Mouse (Mus musculus) liver, embryonic 11.5 days (tissue): ENCODE data around the gene Ptma. TPM values are rescaled to one million over a fixed set of nuclear protein-coding genes. Genes with fewer than 3 reads are reported as not detected.
"Not testable (repeated sequence)": the region's sequence is repeated elsewhere in the genome, so short reads cannot be mapped to it uniquely, and the experiment has no call there.

Experiments used
- ATAC-seq: fragments of 200-750 bp; cut with Nextera tagmentation; replicated peaks from 2 replicates; pipeline ENCODE4 v1.8.0; 2017; ENCODE audit warnings: moderate number of reproducible peaks, mild to moderate bottlenecking, moderate TSS enrichment, moderate library complexity; ENCODE audit not compliant: low FRiP score
- DNase-seq: peaks from one replicate; pipeline ENCODE4 v3.0.0-alpha.2; 2017; ENCODE audit warnings: low spot score
- H3K27ac ChIP-seq: fragments of 300-500 bp; sonication (generic); 2 replicates; pipeline ENCODE4 v1.5.1; 2014; ENCODE audit warnings: mild to moderate bottlenecking, low read depth, low read length, control low read depth
- H3K27me3 ChIP-seq: fragments of 300-500 bp; sonication (generic); replicated peaks from 2 replicates; pipeline ENCODE4 v1.6.1; 2014; ENCODE audit warnings: low read length, mixed read lengths; ENCODE audit not compliant: control insufficient read depth, insufficient read depth
- H3K36me3 ChIP-seq: fragments of 300-500 bp; sonication (generic); 2 replicates; pipeline ENCODE4 v1.6.1; 2014; ENCODE audit warnings: mild to moderate bottlenecking, low read length, moderate library complexity, mixed read lengths; ENCODE audit not compliant: control insufficient read depth, insufficient read depth
- H3K4me1 ChIP-seq: fragments of 300-500 bp; sonication (generic); replicated peaks from 2 replicates; pipeline ENCODE4 v1.6.1; 2014; ENCODE audit warnings: low read length, mixed read lengths; ENCODE audit not compliant: control insufficient read depth, insufficient read depth
- H3K4me2 ChIP-seq: fragments of 300-500 bp; sonication (generic); 2 replicates; pipeline ENCODE4 v1.6.1; 2014; ENCODE audit warnings: mild to moderate bottlenecking, control low read depth, moderate library complexity
- H3K4me3 ChIP-seq: fragments of 300-500 bp; sonication (generic); 2 replicates; pipeline ENCODE4 v1.5.1; 2014; ENCODE audit warnings: low read depth, low read length, control low read depth
- H3K9ac ChIP-seq: fragments of 300-500 bp; sonication (generic); 2 replicates; pipeline ENCODE4 v1.6.1; 2014; ENCODE audit warnings: low read depth, low read length, control low read depth
- H3K9me3 ChIP-seq: fragments of 300-500 bp; sonication (generic); 2 replicates; pipeline ENCODE4 v1.6.1; 2016; ENCODE audit warnings: low read length, inconsistent platforms, mixed read lengths; ENCODE audit not compliant: control insufficient read depth
- WGBS: fragments of 180-500 bp; shearing (Covaris S2); extraction: QIAGEN DNeasy Blood & Tissue Kit; methylation state at CpG from one replicate; pipeline ENCODE4 v1.1.7; 2014; 5-methylcytosine and 5-hydroxymethylcytosine counted together
- polyA plus RNA-seq: library from polyadenylated mRNA; unstranded; fragments of >200 nt; fragmentation: Nextera tagmentation; extraction: Ambion mirVana; gene quantifications from 2 replicates; pipeline ENCODE4 v1.2.1, GENCODE M21; 2014

Ptma gene
- polyA plus RNA-seq, 1 experiment from 2014 or later: 2,805 TPM

DNA sequence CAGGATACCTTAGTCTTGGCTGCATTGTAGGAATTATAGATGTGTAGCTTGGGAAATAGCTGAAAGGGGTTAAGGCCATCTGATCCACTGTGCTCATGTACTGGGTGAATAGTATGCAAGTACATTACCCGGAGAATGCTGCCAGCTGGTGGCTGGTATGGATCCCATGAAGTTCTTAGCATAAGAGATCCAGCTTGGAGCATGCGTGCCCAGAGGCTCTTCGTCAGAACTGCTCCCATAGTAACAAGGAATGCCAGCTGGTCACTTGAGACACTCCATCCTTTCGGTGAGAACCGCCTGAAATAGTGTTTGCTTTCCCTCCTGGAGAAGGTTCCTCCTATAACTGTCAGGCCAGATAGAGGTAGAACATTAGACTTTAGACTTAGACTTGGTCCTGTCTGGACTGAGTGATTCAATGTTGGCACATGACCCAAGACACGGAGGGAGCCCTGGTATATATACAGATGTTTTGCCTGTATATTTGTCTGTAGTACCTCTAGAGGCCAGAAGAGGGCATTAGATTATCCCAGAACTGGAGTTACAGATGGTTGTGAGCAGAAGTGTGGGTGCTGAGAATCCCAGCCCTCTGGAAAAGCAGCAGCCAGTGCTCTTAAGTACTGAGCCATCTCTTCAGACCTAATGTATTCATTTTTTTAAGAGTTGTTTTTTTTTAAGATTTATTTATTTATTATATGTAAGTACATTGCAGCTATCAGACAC, 7.0 kb downstream of the Ptma start:
- 88% methylated on average over 6 of the region's 6 CpGs for WGBS
- peaks cover 20% of the 10 kb centered on the region for H3K36me3 ChIP-seq
- no peak overlapping the region for H3K27ac ChIP-seq
- no peak overlapping the region for H3K4me2 ChIP-seq
- DNase-seq: no peak
- ATAC-seq: no peak
- H3K4me1 ChIP-seq: peaks cover 27% of the 10 kb centered on the region
- no peaks in the 10 kb centered on the region for H3K27me3 ChIP-seq
- no peaks in the 10 kb centered on the region for H3K9me3 ChIP-seq
- H3K4me3 ChIP-seq: no peak overlapping the region
- no peak overlapping the region for H3K9ac ChIP-seq

DNA sequence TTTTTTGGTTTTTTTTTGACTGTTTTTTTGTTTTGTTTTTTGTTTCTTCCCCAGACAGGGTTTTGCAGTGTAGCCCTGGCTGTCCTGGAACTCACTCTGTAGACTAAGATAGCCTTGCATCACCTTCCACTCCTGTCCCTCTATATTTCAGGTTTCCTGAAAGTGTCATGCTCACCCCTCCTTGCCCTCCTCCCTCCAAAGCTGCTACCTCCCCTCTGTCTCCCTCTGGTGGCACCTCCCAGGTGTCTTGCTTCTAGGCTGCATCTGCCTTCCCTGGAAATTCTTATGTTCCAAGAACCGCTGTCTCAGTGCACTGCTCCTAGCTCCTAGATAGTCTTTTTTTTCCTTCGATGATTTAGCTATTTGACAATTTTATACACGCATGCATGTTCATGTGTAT, 11.9 kb downstream of the Ptma start:
- H3K27ac ChIP-seq: no peak overlapping the region
- no peaks in the 10 kb centered on the region for H3K27me3 ChIP-seq
- ATAC-seq (no peak), DNase-seq (no peak)
- H3K9me3 ChIP-seq: no peaks in the 10 kb centered on the region
- H3K4me3 ChIP-seq: no peak overlapping the region
- H3K36me3 ChIP-seq: 0 out of 2 replicates have a peak, but pooled peaks cover 5% of the 10 kb centered on the region
- 59% methylated on average over 3 of the region's 3 CpGs for WGBS
- peaks cover 4% of the 10 kb centered on the region; the same call in 1 of the 2 replicates for H3K4me1 ChIP-seq
- H3K4me2 ChIP-seq: no peak overlapping the region
- no peak overlapping the region for H3K9ac ChIP-seq

- not testable (repeated sequence) for H3K4me1 ChIP-seq, H3K27me3 ChIP-seq, H3K36me3 ChIP-seq, ATAC-seq, H3K4me2 ChIP-seq, H3K27ac ChIP-seq, H3K9ac ChIP-seq, H3K9me3 ChIP-seq, H3K4me3 ChIP-seq, DNase-seq
- 84% methylated on average over 12 of the region's 12 CpGs for whole genome bisulfite sequencing
Observed at GRCm38 (mm10) chr1:86539583-86539982, 13.1 kb downstream of the Ptma start.

GRCm38 (mm10) chr1:86542584-86542983, 16.1 kb downstream of the Ptma start:
- ATAC-seq (peak; percentile 39; the same call in 1 of the 2 replicates), DNase-seq (no peak)
- H3K4me3 ChIP-seq: no peak overlapping the region
- no peak overlapping the region for H3K27ac ChIP-seq
- WGBS: 55% methylated on average over 2 of the region's 2 CpGs
- peaks cover 4% of the 10 kb centered on the region; the same call in 1 of the 2 replicates for H3K4me1 ChIP-seq
- peaks cover 7% of the 10 kb centered on the region; the same call in 1 of the 2 replicates for H3K36me3 ChIP-seq
- no peaks in the 10 kb centered on the region for H3K27me3 ChIP-seq
- H3K9me3 ChIP-seq: no peaks in the 10 kb centered on the region
- H3K9ac ChIP-seq: no peak overlapping the region
- H3K4me2 ChIP-seq: no peak overlapping the region

GRCm38 (mm10) chr1:86546797-86547196, 20.3 kb downstream of the Ptma start:
- no peak for DNase-seq
- ATAC-seq: no peak

GRCm38 (mm10) chr1:86551299-86551698, 24.8 kb downstream of the Ptma start:
- Histone ChIP-seq H3K27me3 (no peaks in the 10 kb centered on the region), H3K4me2 (no peak overlapping the region), H3K9me3 (no peaks in the 10 kb centered on the region), H3K4me3 (no peak overlapping the region), H3K36me3 (no peaks in the 10 kb centered on the region), H3K27ac (no peak overlapping the region), H3K4me1 (peaks cover 8% of the 10 kb centered on the region), H3K9ac (no peak overlapping the region)
- no peak for ATAC-seq
- WGBS: 58% methylated on average over 4 of the region's 4 CpGs
- DNase-seq: no peak

More at GRCm38 (mm10) chr1:86546797-86547196, 20.3 kb downstream of the Ptma start:
- Histone ChIP-seq H3K4me1 (peaks cover 9% of the 10 kb centered on the region), H3K27me3 (no peaks in the 10 kb centered on the region), H3K9ac (no peak overlapping the region), H3K36me3 (peaks cover 7% of the 10 kb centered on the region; the same call in 1 of the 2 replicates), H3K4me2 (no peak overlapping the region), H3K4me3 (no peak overlapping the region), H3K27ac (no peak overlapping the region), H3K9me3 (no peaks in the 10 kb centered on the region)
- WGBS: 82% methylated on average over 3 of the region's 3 CpGs

DNA sequence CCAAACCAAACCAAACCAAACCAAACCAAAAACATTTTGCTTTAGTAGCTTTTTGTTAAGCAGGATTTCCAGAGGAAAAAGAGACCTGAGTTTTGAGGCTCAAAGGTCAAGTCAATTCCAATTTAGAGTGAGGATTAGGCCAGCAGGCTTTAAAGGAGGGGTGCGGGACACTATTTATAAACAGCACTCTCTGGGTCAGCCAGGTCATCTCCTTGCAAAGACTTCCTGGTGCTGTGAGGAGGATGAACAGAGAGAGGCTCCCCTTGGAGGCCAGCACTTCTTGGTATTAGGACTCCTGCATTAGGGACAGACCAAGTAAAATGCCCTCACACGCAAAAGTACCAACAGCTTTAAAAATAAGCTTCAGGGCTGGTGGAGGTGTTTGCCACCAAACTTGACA, 25.4 kb downstream of the Ptma start:
- H3K27ac ChIP-seq: no peak overlapping the region
- H3K9me3 ChIP-seq: no peaks in the 10 kb centered on the region
- no peaks in the 10 kb centered on the region for H3K27me3 ChIP-seq
- DNase-seq (no peak), ATAC-seq (no peak)
- no peaks in the 10 kb centered on the region for H3K36me3 ChIP-seq
- WGBS: 65% methylated on average over 2 of the region's 2 CpGs
- peaks cover 8% of the 10 kb centered on the region for H3K4me1 ChIP-seq
- no peak overlapping the region for H3K4me3 ChIP-seq
- no peak overlapping the region for H3K4me2 ChIP-seq
- H3K9ac ChIP-seq: no peak overlapping the region

GRCm38 (mm10) chr1:86555665-86556064, 29.1 kb downstream of the Ptma start:
- H3K27me3 ChIP-seq: no peaks in the 10 kb centered on the region
- ATAC-seq: no peak
- WGBS: 82% methylated on average over 3 of the region's 3 CpGs
- no peaks in the 10 kb centered on the region for H3K36me3 ChIP-seq
- peaks cover 13% of the 10 kb centered on the region for H3K4me1 ChIP-seq
- no peak overlapping the region for H3K4me3 ChIP-seq
- no peak for DNase-seq
- no peak overlapping the region for H3K9ac ChIP-seq
- H3K9me3 ChIP-seq: no peaks in the 10 kb centered on the region
- H3K4me2 ChIP-seq: no peak overlapping the region
- H3K27ac ChIP-seq: no peak overlapping the region

DNA sequence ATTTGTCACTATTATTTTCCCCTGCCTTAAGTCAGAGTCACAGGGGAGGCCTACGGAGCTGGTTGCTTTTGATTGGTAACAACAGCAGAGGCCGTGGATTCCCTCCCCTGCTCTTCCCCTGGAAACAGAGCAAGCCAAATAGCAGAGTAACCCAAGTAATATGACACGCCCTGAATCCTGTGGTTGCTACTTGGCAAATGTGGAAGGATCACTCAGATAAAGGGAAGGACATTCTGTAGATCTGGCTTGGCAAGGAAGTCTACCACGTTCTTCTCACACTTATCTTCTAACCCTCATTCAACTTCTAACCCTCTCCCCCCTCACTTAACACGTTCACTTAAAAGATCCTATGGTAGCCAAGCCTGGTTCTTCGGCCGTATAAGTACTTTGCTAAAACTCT, 31.3 kb downstream of the Ptma start:
- DNase-seq (no peak), ATAC-seq (peak; percentile 36; the same call in 1 of the 2 replicates)
- no peak overlapping the region for H3K4me2 ChIP-seq
- no peak overlapping the region for H3K4me3 ChIP-seq
- WGBS: 41% methylated on average over 7 of the region's 7 CpGs
- no peak overlapping the region for H3K9ac ChIP-seq
- H3K36me3 ChIP-seq: peaks cover 3% of the 10 kb centered on the region; the same call in 1 of the 2 replicates
- no peak overlapping the region; the same call in 1 of the 2 replicates for H3K27ac ChIP-seq
- peaks cover 9% of the 10 kb centered on the region for H3K4me1 ChIP-seq
- no peaks in the 10 kb centered on the region for H3K27me3 ChIP-seq
- H3K9me3 ChIP-seq: no peaks in the 10 kb centered on the region
